Mouse (Mus musculus) C2C12 (cell line): Measurements from ENCODE around the gene Ptprj.

Source experiments
- CEBPB ChIP-seq: IDR thresholded peaks from one replicate; pipeline ENCODE4 v1.6.1; 2011; ENCODE audit warnings: low read depth, mild to moderate bottlenecking, control low read depth, moderate library complexity
- CTCF ChIP-seq: IDR thresholded peaks from one replicate; pipeline ENCODE4 v1.5.1; 2011; ENCODE audit not compliant: control insufficient read depth, insufficient read depth, insufficient read length
- FOSL1 ChIP-seq: IDR thresholded peaks from one replicate; pipeline ENCODE4 v1.8.0; 2011; ENCODE audit warnings: mild to moderate bottlenecking, low read length; ENCODE audit not compliant: poor library complexity, insufficient read depth, severe bottlenecking
- MAX ChIP-seq: IDR thresholded peaks from one replicate; pipeline ENCODE4 v1.6.1; 2011; ENCODE audit warnings: mild to moderate bottlenecking, control low read depth
- MYOD1 ChIP-seq: IDR thresholded peaks from one replicate; pipeline ENCODE4 v1.6.1; 2011; ENCODE audit warnings: low read depth; ENCODE audit not compliant: control insufficient read depth, insufficient read length
- MYOG ChIP-seq: IDR thresholded peaks from one replicate; pipeline ENCODE4 v1.6.1; 2011; ENCODE audit not compliant: control insufficient read depth, insufficient read length; ENCODE audit errors: extremely low read depth
- USF1 ChIP-seq: IDR thresholded peaks from one replicate; pipeline ENCODE4 v1.6.1; 2011; ENCODE audit warnings: low read depth, mild to moderate bottlenecking, control low read depth, moderate library complexity

GRCm38 (mm10) chr2:90481505-90481904, 98.9 kb downstream of the Ptprj start:
- TF ChIP-seq CTCF (no peak), USF1 (no peak), CEBPB (no peak), MYOD1 (no peak), FOSL1 (no peak), MAX (no peak), MYOG (no peak)
